Mouse (Mus musculus) liver, embryonic 15.5 days (tissue): ENCODE data around the gene Sept9. TPM values are rescaled to one million over a fixed set of nuclear protein-coding genes. Genes with fewer than 3 reads are reported as not detected.
A peak's percentile ranks its signal among the peaks of the same experiment; 100 is the strongest.

Source experiments
- ATAC-seq: fragments of 200-750 bp; cut with Nextera tagmentation; 2 replicates; pipeline ENCODE4 v1.8.0; 2017; ENCODE audit warnings: moderate number of reproducible peaks, mild to moderate bottlenecking, moderate library complexity; ENCODE audit not compliant: insufficient read depth
- H3K27ac ChIP-seq: fragments of 300-500 bp; sonication (generic); replicated peaks from 2 replicates; pipeline ENCODE4 v1.5.1; 2015; ENCODE audit warnings: mild to moderate bottlenecking, inconsistent platforms
- H3K27me3 ChIP-seq: fragments of 300-500 bp; sonication (generic); 2 replicates; pipeline ENCODE4 v1.6.1; 2015; ENCODE audit warnings: mild to moderate bottlenecking, inconsistent platforms
- H3K36me3 ChIP-seq: fragments of 300-500 bp; sonication (generic); replicated peaks from 2 replicates; pipeline ENCODE4 v1.6.1; 2015; ENCODE audit warnings: moderate library complexity, mild to moderate bottlenecking, inconsistent platforms
- H3K4me1 ChIP-seq: fragments of 300-500 bp; sonication (generic); replicated peaks from 2 replicates; pipeline ENCODE4 v1.6.1; 2015; ENCODE audit warnings: inconsistent platforms
- H3K4me2 ChIP-seq: fragments of 300-500 bp; sonication (generic); 2 replicates; pipeline ENCODE4 v1.6.1; 2015; ENCODE audit warnings: moderate library complexity, mild to moderate bottlenecking, inconsistent platforms
- H3K4me3 ChIP-seq: fragments of 300-500 bp; sonication (generic); replicated peaks from 2 replicates; pipeline ENCODE4 v1.5.1; 2015; ENCODE audit warnings: mild to moderate bottlenecking, inconsistent platforms
- H3K9ac ChIP-seq: fragments of 300-500 bp; sonication (generic); 2 replicates; pipeline ENCODE4 v1.6.1; 2015; ENCODE audit warnings: moderate library complexity, mild to moderate bottlenecking, inconsistent platforms
- H3K9me3 ChIP-seq: fragments of 300-500 bp; sonication (generic); replicated peaks from 2 replicates; pipeline ENCODE4 v1.6.1; 2016; ENCODE audit warnings: inconsistent platforms
- WGBS: fragments of 180-500 bp; shearing (Covaris S2); methylation state at CpG from one replicate; pipeline ENCODE4 v1.1.7; 2015; ENCODE audit warnings: mixed read lengths; ENCODE audit not compliant: insufficient replicate concordance; 5-methylcytosine and 5-hydroxymethylcytosine counted together
- polyA plus RNA-seq: library from polyadenylated mRNA; unstranded; fragments of >200 nt; fragmentation: Nextera tagmentation; extraction: Ambion mirVana; gene quantifications from 2 replicates; pipeline ENCODE4 v1.2.1, GENCODE M21; 2015

Gene Sept9
- polyA plus RNA-seq, 1 experiment from 2014 or later: 41.0 TPM

- no peak for ATAC-seq
- 68% methylated on average over 5 of the region's 5 CpGs for WGBS
- no peaks in the 10 kb centered on the region for H3K27me3 ChIP-seq
- H3K27ac ChIP-seq: peak overlapping the region; percentile 31
- no peak overlapping the region for H3K4me3 ChIP-seq
- no peak overlapping the region for H3K4me2 ChIP-seq
- no peaks in the 10 kb centered on the region for H3K36me3 ChIP-seq
- H3K9me3 ChIP-seq: no peaks in the 10 kb centered on the region
- H3K9ac ChIP-seq: no peak overlapping the region
- H3K4me1 ChIP-seq: peaks cover 97% of the 10 kb centered on the region
Observed at GRCm38 (mm10) chr11:117343800-117344199, 144.3 kb downstream of the Sept9 start.

- H3K27ac ChIP-seq: peak overlapping the region; percentile 61
- 36% methylated on average over 11 of the region's 11 CpGs for WGBS
- H3K9ac ChIP-seq: no peak overlapping the region
- H3K4me2 ChIP-seq: peak overlapping the region; percentile 25; the same call in 1 of the 2 replicates
- no peaks in the 10 kb centered on the region for H3K27me3 ChIP-seq
- peak; percentile 31 for ATAC-seq
- no peaks in the 10 kb centered on the region for H3K9me3 ChIP-seq
- no peaks in the 10 kb centered on the region for H3K36me3 ChIP-seq
- H3K4me3 ChIP-seq: no peak overlapping the region
- H3K4me1 ChIP-seq: peaks cover 97% of the 10 kb centered on the region
Observed at GRCm38 (mm10) chr11:117344339-117345021, 145.0 kb downstream of the Sept9 start.

GRCm38 (mm10) chr11:117345022-117345765 is 145.7 kb downstream of the Sept9 start:
- H3K36me3 ChIP-seq: no peaks in the 10 kb centered on the region
- no peak overlapping the region for H3K9ac ChIP-seq
- H3K4me1 ChIP-seq: peaks cover 97% of the 10 kb centered on the region
- H3K27ac ChIP-seq: peak overlapping the region; percentile 61
- no peak overlapping the region for H3K4me3 ChIP-seq
- peak overlapping the region; percentile 20; the same call in 1 of the 2 replicates for H3K4me2 ChIP-seq
- 53% methylated on average over 12 of the region's 12 CpGs for WGBS
- no peak for ATAC-seq
- H3K9me3 ChIP-seq: no peaks in the 10 kb centered on the region
- H3K27me3 ChIP-seq: no peaks in the 10 kb centered on the region

GRCm38 (mm10) chr11:117347256-117347655 is 147.8 kb downstream of the Sept9 start:
- no peak overlapping the region for H3K4me3 ChIP-seq
- H3K27ac ChIP-seq: no peak overlapping the region
- peaks cover 11% of the 10 kb centered on the region for H3K36me3 ChIP-seq
- H3K9ac ChIP-seq: no peak overlapping the region
- no peaks in the 10 kb centered on the region for H3K9me3 ChIP-seq
- H3K4me1 ChIP-seq: peaks cover 85% of the 10 kb centered on the region
- ATAC-seq: no peak
- WGBS: 59% methylated on average over 4 of the region's 4 CpGs
- H3K27me3 ChIP-seq: no peaks in the 10 kb centered on the region
- no peak overlapping the region for H3K4me2 ChIP-seq

GRCm38 (mm10) chr11:117348429-117349103 is 149.1 kb downstream of the Sept9 start:
- Histone ChIP-seq H3K4me2 (no peak overlapping the region), H3K9ac (no peak overlapping the region), H3K9me3 (no peaks in the 10 kb centered on the region), H3K27ac (no peak overlapping the region), H3K27me3 (no peaks in the 10 kb centered on the region), H3K4me1 (peaks cover 74% of the 10 kb centered on the region), H3K4me3 (no peak overlapping the region), H3K36me3 (peaks cover 23% of the 10 kb centered on the region)
- ATAC-seq: no peak
- WGBS: 33% methylated on average over 10 of the region's 10 CpGs

- no peak for ATAC-seq
- H3K4me2 ChIP-seq: peak overlapping the region; percentile 10; the same call in 1 of the 2 replicates
- peaks cover 63% of the 10 kb centered on the region for H3K4me1 ChIP-seq
- H3K9me3 ChIP-seq: no peaks in the 10 kb centered on the region
- no peak overlapping the region for H3K4me3 ChIP-seq
- WGBS: 23% methylated on average over 20 of the region's 20 CpGs
- no peak overlapping the region for H3K9ac ChIP-seq
- H3K27ac ChIP-seq: peak overlapping the region; percentile 24; the same call in 1 of the 2 replicates
- H3K27me3 ChIP-seq: no peaks in the 10 kb centered on the region
- peaks cover 31% of the 10 kb centered on the region for H3K36me3 ChIP-seq
Observed at GRCm38 (mm10) chr11:117349429-117350363, 150.2 kb downstream of the Sept9 start.

GRCm38 (mm10) chr11:117350462-117351222 is 151.2 kb downstream of the Sept9 start:
- peaks cover 40% of the 10 kb centered on the region for H3K36me3 ChIP-seq
- no peak overlapping the region for H3K4me3 ChIP-seq
- peaks cover 53% of the 10 kb centered on the region for H3K4me1 ChIP-seq
- 49% methylated on average over 11 of the region's 11 CpGs for WGBS
- 0 out of 2 replicates have a peak overlapping the region, but pooled peaks have one; percentile 24 for H3K27ac ChIP-seq
- H3K9ac ChIP-seq: no peak overlapping the region
- H3K4me2 ChIP-seq: no peak overlapping the region
- no peak for ATAC-seq
- H3K27me3 ChIP-seq: no peaks in the 10 kb centered on the region
- no peaks in the 10 kb centered on the region for H3K9me3 ChIP-seq

GRCm38 (mm10) chr11:117353126-117353525 is 153.7 kb downstream of the Sept9 start:
- Histone ChIP-seq H3K9ac (no peak overlapping the region), H3K4me2 (no peak overlapping the region), H3K27me3 (no peaks in the 10 kb centered on the region), H3K4me1 (peaks cover 29% of the 10 kb centered on the region), H3K4me3 (no peak overlapping the region), H3K27ac (no peak overlapping the region), H3K9me3 (no peaks in the 10 kb centered on the region), H3K36me3 (peaks cover 65% of the 10 kb centered on the region)
- ATAC-seq: no peak
- 73% methylated on average over 11 of the region's 11 CpGs for WGBS

GRCm38 (mm10) chr11:117354107-117354506 is 154.6 kb downstream of the Sept9 start:
- H3K4me3 ChIP-seq: no peak overlapping the region
- H3K36me3 ChIP-seq: peaks cover 69% of the 10 kb centered on the region
- no peak overlapping the region for H3K9ac ChIP-seq
- peaks cover 20% of the 10 kb centered on the region for H3K4me1 ChIP-seq
- no peak overlapping the region for H3K27ac ChIP-seq
- no peaks in the 10 kb centered on the region for H3K9me3 ChIP-seq
- no peaks in the 10 kb centered on the region for H3K27me3 ChIP-seq
- ATAC-seq: no peak
- WGBS: 69% methylated on average over 4 of the region's 4 CpGs
- no peak overlapping the region for H3K4me2 ChIP-seq

GRCm38 (mm10) chr11:117356937-117357336 is 157.5 kb downstream of the Sept9 start:
- H3K9me3 ChIP-seq: no peaks in the 10 kb centered on the region
- H3K4me1 ChIP-seq: no peaks in the 10 kb centered on the region
- H3K9ac ChIP-seq: no peak overlapping the region
- 68% methylated on average over 3 of the region's 3 CpGs for WGBS
- H3K4me2 ChIP-seq: no peak overlapping the region
- H3K4me3 ChIP-seq: no peak overlapping the region
- peaks cover 88% of the 10 kb centered on the region for H3K36me3 ChIP-seq
- no peak overlapping the region for H3K27ac ChIP-seq
- H3K27me3 ChIP-seq: no peaks in the 10 kb centered on the region
- no peak for ATAC-seq
